Mouse (Mus musculus) cerebellum, adult 2 months (tissue): ENCODE measurements around the gene Rapgef2.

Source experiments
- CTCF ChIP-seq: fragments of 200-500 bp; IDR thresholded peaks from 2 replicates; pipeline ENCODE4 v1.5.1; 2011; ENCODE audit warnings: low read depth, mild to moderate bottlenecking, control low read depth, low read length, moderate library complexity, borderline replicate concordance; ENCODE audit not compliant: insufficient read depth
- POLR2A ChIP-seq: fragments of 200-500 bp; IDR thresholded peaks from 2 replicates; pipeline ENCODE4 v1.6.1; 2011; ENCODE audit warnings: low read length, control low read depth, borderline replicate concordance; ENCODE audit not compliant: insufficient read depth

DNA sequence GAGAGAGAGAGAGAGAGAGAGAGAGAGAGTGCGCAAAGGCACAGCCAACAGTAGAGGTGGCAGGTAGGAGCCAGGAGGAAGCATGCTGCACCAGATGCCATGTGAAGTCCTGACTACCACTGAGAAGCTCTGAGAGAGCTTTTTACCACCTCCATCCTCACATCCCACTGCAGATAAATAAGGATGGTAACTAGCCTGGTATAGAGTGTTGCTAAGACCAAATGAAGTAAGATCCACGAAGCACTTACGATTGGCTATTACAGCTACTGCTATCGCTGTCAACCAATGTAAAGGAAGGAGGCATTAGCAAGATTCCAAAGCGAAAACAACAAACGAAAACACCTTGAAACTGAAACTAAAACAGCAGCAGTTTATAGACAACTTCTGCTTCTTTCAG, 47.3 kb downstream of the Rapgef2 start:
- no peak for TF ChIP-seq CTCF
- TF ChIP-seq POLR2A: no peak
